Mouse (Mus musculus) kidney, adult 11 months (tissue): ENCODE measurements at regions not wholly inside any gene's neighbourhood (a gene's known extent, or its start where the extent isn't known, plus 50 kb on each side); places are given as distances from the start of the nearest gene placed in this dataset.

Experiments used
- DNase-seq: peaks from one replicate; pipeline ENCODE4 v3.0.0; 2022

DNA sequence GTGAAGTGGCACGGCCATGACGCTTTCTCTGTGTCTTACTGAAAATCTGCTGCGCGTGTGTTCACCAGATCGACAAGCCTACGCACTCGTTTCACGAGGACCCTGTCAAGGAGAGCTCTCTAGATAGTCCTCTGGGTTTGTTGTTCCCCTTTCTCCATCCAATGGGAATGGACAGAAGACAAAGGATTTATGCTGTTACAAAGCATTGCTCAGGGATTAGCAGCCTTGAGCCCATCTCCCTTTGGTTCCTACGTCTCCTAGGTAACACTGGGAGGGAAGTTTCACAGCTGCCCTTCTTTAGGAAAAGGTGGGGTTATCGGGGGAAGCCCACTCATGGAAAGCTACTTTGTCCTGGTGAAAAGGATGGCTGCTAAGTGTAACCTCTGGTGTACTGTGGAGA, 212.7 kb upstream of the Tbc1d5 start:
- no peak for DNase-seq

- no peak for DNase-seq
Observed at GRCm38 (mm10) chr17:51382552-51382951, 203.4 kb upstream of the Tbc1d5 start.

GRCm38 (mm10) chr17:51371937-51372479, 192.9 kb upstream of the Tbc1d5 start:
- DNase-seq = no peak

DNA sequence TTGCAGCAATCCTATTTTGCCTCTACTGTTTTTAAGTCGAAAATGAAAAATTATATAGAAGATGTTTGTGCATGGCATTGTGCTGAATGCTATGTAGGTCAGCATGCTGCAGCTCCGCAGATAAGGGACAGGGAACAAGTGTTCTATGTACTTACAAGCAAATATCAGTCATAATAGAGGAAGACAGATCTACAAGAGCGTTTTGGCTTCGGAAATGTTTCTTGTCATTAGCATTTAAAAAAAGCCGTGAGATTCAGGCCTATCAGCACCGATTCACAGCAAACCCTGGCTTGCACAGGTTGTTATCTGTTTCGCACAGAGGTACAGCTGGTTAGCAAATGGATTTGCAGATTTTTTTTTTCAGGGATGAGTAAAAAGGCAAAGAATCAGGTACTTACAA, 191.8 kb upstream of the Tbc1d5 start:
- DNase-seq = no peak

DNA sequence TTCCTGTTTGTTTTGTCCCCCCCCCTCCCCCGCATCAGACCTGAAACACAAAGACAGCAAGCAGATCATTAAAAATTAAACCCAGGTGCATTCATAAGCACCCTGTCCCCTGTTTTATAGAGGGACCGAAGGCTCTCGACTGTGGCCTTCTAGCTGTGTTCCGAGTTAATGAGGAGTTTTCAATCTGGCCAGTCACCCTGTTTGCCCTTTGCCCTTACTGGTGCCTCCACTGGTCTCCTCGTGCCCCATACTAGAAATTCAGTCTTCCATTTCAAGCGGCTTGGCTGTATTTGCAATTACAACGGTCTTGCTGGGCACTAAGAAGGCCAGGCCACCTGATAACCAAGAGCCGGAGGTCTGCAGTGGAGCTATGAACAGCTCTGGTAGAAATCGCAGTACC, 190.9 kb upstream of the Tbc1d5 start:
- DNase-seq = no peak

DNA sequence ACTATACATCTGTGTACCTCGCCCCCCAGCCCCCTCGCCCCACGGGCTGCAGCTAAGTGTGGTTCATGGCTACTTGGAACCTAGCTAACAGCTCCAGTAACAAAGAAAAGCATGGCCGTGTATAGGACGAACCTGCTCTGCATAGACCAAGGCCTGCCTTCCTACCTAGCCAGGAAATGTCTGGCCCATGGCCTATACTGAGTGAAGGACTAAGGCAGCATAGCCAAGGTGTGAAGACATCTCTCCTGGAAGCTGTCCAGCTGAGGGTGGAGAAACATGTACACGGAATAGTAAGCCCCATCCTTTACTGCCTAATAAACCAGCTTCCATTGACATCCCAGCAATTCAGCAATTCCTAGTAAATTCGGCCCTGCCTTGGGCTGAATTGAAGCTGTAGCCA, 183.6 kb upstream of the Tbc1d5 start:
- no peak for DNase-seq

DNA sequence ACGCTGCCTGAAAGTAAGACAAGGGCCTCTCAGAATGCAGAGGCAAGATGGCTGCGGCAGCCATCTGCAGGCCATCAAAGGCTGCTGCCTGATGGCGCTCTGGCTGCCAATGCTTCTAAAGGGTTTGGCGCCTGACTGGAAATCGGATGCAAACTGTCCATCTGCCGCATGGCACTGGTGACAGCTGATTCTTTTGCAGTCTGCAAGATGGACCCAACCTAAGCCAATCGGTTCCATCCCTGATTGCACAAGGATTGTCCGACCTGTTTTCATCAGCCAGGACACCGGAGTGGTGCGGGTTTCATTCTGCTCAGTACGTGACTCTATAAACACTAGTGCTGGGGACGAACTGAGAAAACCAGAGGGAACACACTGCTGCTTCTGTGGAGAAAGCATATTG, 183.1 kb upstream of the Tbc1d5 start:
- DNase-seq = no peak

DNA sequence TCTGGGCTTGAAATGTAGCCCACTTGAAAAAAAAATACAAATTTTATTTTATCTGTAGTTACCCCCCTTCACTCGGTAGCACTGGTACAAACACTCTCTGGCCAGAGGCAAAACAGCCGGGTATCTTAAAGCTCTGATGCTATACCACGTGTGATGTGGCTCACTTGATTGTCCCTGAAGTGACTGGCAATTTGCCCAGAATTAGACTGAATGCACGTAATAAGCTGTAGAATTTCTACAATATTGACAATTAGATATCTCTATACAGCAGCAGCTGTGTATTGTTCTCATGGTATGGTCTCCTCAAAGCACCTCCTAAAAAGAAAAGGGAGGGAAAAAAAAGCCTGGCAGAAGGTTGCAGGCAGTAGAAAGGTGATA, 179.2 kb upstream of the Tbc1d5 start:
- DNase-seq = no peak

- no peak for DNase-seq
Observed at GRCm38 (mm10) chr17:51357690-51358361, 178.7 kb upstream of the Tbc1d5 start.

DNA sequence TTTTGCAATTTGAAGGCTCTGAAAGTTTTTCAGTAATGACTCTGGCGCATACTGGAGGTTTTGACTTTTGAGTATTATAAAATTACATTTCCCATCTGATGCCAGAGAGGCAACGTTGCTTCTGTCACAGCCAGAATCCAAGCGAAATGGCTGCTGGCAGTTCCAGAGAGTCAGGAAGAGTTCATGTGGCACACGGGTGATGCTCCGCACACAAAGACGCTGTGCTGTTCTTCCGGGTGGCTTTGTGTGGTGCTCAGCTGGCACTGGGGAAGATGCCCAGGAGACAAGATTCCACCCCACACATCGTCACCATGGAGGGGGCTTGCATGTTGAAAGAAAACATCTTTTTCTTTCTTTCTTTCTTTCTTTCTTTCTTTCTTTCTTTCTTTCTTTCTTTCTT, 177.3 kb upstream of the Tbc1d5 start:
- DNase-seq = no peak

DNA sequence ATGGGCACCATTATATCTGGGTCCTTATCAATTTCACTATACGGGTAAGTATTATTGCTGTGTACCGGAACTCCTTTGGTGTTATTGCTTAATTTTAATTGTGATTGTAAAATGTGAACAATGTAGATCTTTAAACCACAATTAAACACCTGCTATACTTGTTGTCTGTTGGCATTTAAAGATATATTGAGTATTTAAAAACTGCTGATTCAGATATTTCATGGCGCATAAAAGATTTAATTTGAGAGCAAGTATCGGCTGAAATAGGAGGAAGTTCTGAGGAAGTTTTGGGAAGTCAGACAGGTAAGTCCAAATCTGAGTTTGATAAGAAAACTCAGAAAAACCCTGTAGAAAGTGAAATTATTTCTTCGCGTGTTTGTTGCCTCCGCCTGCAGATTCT, 142.7 kb upstream of the Tbc1d5 start:
- no peak for DNase-seq

DNA sequence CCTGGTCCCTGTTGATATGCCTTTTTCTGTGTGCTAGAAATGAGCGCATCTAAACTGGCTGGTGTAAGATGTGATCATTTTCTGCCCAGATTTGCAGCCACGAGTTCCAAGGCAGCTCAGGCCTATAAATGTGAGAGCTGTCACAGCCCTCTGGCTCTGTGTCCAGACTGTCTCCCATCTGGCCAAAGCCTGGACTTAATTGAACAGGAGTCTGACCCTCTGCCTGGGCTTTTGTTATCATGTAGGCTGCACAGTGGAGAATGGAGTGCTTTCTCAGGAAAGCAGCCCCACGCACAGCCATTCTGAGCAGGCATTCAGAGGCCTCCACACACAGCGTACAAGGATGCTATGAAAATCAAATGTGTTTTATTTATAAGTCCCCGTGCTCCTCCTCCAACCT, 141.9 kb upstream of the Tbc1d5 start:
- DNase-seq = no peak

DNA sequence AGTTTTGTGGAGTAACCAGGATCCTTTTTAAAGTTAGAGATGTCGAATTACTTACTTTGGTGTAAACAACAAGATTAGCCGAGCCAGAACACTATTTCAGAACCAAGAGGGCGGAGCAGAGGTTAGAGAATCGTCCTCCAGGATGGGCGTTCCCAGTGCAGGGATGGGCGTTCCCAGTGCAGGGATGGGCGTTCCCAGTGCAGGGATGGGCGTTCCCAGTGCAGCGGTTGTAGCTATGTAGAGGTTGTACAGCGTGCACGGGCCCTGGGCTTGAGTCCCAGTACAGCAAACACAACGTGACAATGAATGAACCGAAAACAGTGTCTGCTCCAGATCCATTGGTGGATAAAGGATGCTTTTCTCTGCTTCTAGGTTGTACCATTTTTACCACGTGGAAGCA, 125.8 kb upstream of the Tbc1d5 start:
- no peak for DNase-seq

DNA sequence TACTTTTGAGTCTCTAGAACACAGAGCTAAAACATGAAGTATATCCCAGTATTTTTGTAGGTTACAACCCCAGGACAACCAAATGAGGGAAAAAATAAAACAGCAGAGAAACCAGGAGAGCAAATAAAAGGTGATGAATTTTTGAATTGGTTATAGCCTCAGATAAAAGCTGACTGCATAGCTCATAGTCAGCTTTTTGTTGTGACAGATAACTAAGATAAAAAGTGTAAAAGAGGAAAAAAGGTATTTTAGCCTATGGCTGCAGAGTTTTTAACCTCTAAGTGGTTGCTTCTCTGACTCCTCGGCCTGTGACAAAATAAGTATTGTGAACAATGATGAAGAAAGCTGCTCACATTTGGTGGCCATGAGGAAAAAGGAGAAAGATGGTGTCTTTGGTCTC, 111.6 kb upstream of the Tbc1d5 start:
- DNase-seq = no peak

GRCm38 (mm10) chr17:51288751-51289150, 109.6 kb upstream of the Tbc1d5 start:
- peak; percentile 24 for DNase-seq

DNA sequence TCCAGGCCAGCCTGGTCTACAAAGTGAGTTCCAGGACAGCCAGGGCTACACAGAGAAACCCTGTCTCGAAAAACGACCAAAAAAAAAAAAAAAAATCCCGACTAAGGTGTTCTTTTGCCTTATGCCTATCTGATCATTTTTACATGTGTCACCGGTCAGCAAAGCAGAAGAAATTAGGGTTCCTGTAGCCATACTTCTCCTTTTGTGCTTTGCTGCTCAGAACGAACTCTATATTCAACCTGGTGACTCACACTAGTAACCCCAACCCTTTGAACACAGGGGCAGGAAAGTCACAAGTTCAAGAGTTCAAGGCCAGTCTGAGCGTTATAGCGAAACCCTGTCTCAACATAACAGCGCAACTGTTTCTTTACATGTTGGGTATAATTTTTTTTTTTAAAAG, 108.7 kb upstream of the Tbc1d5 start:
- DNase-seq = no peak

DNA sequence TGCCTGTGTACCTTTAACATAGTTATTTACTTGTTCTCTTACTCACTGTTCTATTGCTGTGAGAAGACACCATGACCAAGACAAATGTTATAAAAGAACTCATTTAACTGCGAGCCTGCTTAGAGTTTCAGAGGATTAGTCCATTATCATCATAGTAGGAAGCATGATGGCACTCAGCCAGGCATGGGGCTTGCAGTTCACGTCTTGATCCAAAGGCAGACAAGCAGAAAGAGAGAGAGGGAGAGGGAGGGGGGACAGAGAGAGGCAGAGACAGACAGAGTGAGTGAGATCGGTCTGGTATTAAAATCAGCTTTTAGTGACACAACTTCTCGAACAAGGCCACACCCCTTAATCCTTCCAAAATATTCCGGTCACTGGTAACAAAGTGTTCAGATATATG, 106.2 kb upstream of the Tbc1d5 start:
- no peak for DNase-seq

GRCm38 (mm10) chr17:51278771-51279170, 99.6 kb upstream of the Tbc1d5 start:
- DNase-seq = no peak

DNA sequence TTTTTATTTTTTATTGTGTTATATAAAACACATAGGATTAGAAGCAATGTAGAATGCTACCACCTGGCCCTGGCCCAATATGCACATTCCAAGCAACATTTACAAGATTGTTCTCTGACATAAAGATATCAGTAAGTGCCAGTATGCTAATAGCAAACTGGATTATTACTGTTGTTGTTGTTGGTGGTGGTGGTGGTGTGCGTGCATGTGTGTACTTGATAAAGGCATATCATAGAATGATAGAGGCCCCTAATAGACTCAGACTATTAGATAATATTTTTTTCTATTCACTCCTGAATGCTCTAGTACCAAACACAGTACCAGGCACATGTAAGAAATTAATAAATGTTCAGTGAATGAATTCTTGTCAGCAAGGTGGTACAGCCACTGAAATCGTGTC, 98.9 kb upstream of the Tbc1d5 start:
- no peak for DNase-seq

GRCm38 (mm10) chr17:51277161-51277560, 98.0 kb upstream of the Tbc1d5 start:
- no peak for DNase-seq

DNA sequence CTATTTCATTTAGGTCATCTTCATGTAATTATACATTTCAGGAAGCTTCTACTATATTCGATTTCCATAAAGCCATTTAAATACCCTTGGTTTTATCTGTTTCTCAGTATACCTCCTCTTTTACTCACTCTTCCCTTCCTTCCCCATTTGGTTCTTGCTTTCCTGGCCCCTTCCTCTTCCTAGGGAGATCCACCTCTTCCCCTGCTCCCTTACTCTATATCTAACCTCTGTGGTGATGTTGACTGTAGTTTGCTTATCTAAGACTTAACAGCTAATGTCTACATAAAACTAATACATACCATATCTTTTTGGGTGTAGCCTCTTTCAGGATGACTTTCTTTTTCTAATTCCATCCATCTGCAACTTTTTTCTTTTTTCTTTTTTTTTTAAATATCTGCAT, 92.9 kb upstream of the Tbc1d5 start:
- DNase-seq = no peak

DNA sequence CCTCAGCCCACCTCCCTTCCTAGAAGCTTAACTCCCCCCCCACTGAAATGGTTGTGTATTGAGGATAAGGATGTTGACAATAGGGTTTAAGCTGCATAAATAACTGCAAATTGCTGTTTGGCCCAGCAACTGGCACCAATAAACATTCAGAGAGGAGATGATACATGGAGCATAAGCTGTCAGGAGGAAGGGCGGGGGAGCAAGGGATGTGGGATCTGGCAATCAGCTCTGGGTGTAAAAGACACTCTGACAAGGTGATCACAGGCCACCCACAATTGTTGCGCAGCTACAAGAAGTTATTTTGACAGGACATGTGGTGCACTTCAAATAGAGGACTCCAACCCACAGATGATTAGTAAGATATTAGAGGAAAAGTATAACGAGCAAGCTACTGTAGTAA, 83.8 kb upstream of the Tbc1d5 start:
- DNase-seq = no peak

GRCm38 (mm10) chr17:51262404-51262803, 83.3 kb upstream of the Tbc1d5 start:
- DNase-seq = no peak

DNA sequence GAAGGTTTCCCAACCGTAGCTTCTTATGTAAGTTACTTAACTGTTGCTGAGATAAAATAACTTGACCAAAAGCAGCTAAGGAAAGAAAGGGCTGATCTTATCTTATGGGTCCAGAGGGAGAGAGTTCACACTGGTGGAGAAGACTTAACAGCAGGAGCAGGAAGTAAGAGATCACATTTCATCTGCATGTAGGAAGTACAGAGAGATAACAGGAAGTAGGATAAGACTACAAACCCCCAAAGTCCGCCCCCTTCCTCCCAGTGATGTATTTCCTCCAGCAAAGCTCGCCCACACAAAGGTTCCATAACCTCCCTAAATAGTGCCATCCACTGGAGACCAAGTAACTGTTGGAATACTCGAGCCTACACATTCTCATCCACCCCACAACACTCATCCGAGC, 79.2 kb upstream of the Tbc1d5 start:
- no peak for DNase-seq

GRCm38 (mm10) chr17:51248543-51248942, 69.4 kb upstream of the Tbc1d5 start:
- no peak for DNase-seq

GRCm38 (mm10) chr17:51246038-51246437, 66.9 kb upstream of the Tbc1d5 start:
- DNase-seq = no peak
